Mouse (Mus musculus): ENCODE results near the gene Cnot6.

Gene Cnot6

DNA sequence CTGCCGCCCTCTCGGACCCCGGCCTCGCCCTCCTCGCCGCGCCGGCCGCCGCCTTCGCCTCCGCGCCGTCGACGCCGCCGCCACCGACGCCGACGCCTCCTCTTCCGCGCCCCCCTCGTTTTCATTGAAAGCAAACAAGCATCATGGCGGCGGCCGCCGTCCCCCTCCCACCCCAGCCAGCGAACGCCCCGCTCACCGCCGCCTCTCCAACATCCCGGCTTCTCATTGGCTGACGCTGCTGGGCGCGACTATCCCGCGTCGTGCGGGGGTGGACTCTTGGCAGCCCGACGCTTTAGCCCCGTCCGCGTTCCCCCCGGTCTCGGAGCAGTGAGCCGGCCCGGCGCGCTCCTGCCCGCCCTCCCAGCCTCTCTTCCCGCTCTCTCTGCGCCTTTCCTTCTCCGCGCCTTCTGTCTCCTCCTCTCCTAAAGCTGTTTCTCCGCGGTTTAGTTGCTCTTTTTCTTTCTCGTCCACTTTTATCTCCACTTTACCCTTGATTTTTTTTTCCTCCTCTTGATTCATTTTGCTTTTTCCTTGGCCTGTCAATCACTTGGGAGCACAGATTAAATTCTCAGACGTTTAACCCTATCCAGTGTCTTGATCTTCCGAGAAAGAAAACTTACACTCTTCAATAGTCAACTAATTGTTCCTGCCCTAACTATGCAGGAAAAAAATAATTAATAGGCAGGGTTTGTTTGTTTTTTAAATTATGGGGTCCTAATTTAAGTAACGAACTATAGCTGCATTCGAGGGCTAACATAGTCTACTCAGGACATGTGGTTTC is at the start of gene Cnot6:
Cnot6 (minus strand) TSS at position 169 of the 781 bp plus-strand sequence.
- DNase-seq (ENCODE audit: low spot score in 2 of 2): peak; percentile 95 to 96

GRCm38 (mm10) chr11:49761130-49761529 is 48.6 kb upstream of the Cnot6 start:
- no peak for DNase-seq (ENCODE audit: low spot score in 2 of 2)

GRCm38 (mm10) chr11:49758096-49758495 is 45.6 kb upstream of the Cnot6 start:
- DNase-seq (ENCODE audit: low spot score in 2 of 2): no peak

DNA sequence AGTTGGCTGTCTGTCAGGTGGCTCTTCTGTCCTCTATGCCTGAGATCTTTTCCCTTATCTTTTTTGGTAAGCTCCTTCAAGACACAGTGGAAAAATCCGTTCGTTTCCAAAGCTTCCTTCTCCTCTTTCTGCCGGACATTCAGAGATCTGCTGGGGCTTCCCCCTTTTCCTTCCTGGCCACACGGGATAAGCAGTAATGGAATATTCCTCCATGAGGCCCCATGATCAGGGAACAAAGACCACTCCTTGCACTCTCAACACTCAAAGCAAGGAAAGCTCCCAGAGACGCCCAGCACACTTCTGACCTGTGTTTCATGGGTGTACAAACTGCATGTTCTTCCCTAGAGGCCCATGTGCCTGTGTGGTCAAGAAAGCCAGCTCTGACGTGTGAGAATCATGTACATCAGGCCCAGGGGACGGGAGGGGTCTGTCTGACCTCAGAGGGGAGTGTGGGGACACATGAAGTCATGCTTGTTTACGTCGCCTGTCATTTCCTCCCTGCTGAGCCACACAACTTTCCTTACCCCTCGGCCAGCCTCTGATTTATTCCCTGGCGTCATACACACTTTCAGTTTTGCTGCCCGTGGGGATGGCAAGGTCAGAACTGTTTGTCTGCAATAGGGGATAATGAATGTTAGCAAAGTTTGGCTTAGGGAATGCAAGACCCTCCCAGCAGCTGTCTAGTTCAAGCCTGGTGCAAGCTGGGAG is 42.6 kb upstream of the Cnot6 start:
- DNase-seq (ENCODE audit: low spot score in 2 of 2): no peak

DNA sequence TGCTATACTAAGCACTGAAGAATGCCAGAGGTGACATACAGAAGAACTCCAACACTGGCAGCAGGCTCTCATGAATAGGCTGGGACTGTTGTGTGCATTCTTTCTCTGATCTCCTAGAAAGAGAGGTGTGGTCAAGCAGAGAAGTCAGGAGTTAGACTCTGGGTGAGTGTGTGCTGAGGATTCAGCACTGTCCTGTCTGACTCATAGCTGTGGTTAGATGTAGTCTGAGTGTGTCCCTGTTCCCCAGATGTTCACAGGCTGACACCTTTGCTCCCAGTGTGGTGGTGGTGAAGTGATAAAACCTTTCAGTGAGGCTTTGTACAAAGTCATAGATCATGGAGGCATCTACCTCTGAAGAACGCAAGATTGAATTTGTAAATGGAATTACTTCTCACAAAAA is 34.2 kb upstream of the Cnot6 start:
- DNase-seq (ENCODE audit: low spot score in 2 of 2): no peak

DNA sequence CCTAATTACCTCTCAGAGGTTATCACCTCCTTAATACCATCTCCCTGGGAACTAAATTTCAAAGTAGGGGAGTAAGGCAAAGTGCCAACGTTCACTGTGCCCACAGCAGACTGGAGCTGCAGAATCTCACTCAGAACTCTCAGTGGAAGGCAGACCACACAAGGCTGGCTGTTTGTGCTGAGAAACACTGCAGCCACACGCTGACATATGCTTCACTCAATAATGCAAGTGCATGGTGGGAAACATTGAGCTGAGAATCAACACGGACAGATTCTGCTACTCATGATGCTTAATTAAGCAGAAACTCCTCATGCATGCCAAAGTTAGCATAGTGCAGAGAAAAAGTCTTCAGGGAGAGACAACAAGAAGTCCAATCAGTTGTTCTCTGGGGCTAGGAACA is 33.3 kb upstream of the Cnot6 start:
- no peak for DNase-seq (ENCODE audit: low spot score in 2 of 2)

DNA sequence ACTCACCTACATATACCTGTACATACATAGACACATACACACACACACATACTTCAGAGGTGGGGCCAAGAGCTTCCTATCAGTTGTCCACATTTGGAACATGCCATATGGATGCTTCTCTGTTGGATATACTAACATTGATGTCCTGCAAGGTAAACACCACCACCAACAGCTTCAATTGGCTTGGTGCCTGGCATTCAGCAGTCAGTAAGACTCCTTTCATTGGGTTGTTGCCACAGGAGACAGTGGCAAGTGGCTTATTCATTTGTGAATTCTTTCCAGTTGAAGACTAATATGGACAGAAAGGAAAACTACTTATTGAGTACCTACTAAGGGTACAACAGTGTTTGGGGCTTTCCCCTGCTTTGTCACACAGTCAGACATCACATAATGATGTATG is 32.5 kb upstream of the Cnot6 start:
- no peak for DNase-seq (ENCODE audit: low spot score in 2 of 2)

DNA sequence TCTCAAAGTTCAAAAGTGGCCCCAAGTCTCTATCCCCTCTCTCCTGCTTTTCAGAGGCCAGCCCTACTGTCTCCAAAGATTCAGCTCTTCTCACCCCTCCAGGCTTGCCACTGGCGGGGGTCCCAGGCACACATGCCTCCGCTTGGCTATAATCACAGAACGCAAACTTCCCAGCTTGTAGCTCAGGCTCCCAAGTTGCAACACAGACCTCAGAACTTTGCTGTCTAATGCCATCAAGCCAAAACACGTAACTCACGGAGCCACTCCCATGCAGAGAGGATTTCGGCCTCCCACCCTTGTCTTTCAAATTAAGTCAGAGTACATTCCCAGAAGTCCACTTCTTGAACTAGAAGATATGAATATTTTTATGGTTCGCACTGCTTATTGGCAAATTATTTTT is 31.1 kb upstream of the Cnot6 start:
- no peak for DNase-seq (ENCODE audit: low spot score in 2 of 2)

DNA sequence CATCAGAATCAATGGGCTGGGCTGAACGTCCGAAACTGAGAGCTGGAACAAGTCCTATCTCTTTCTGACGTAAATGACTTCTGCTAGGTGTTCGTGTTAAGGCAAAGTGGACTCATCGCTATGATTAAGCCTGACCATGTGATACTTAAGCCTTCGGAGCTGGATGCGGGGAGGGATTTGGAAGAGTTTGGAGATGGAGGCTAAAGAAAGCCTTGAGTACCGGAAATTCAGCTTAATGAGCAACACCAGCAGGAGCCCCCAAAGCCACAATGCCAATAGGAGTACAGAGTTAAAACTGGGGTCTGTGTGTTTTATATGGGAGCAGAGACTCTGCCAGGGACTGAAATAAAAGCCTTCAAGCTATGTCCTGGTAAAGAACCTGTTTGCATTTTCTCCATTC is 29.7 kb upstream of the Cnot6 start:
- DNase-seq (ENCODE audit: low spot score in 2 of 2): no peak

- no peak for DNase-seq (ENCODE audit: low spot score in 2 of 2)
These were observed 27.3 kb upstream of the Cnot6 start for GRCm38 (mm10) chr11:49739776-49740175.

DNA sequence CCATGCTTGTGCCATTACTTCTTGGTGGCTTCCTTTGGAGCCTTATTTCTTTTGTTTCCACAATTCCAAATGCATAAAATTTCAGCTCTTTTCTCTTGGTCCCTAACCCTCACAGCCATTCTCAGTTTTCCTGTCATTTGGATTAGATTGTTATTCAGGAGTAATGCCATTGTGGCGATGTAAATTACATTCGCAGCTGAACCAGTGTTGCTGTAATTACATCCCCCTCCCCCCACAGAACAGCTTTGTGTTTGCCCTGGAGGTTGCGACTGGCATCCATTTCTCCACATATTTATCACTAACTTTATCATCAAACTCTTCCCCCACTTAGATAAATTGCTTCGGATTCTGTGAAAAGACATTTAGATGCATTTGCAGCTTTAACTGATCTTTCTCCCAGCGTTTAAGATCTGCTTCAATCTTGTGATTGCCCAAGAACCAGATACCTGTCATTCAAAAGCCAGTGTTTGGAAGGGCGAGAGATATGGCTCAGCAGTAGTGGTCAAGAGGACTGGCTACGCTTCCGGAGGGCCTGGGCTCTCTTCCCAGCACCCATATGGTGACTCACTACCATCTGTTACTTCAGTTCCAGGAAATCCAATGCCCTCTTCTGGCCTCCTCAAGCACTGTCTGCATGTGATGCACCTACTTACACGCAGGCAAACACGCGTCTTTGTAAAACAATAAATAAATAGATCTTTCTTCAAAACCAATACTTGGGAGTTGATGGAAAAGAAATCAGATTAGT is 26.3 kb upstream of the Cnot6 start:
- no peak for DNase-seq (ENCODE audit: low spot score in 2 of 2)

- no peak for DNase-seq (ENCODE audit: low spot score in 2 of 2)
These were observed 25.1 kb upstream of the Cnot6 start for GRCm38 (mm10) chr11:49737625-49738024.

GRCm38 (mm10) chr11:49734771-49735170 is 22.2 kb upstream of the Cnot6 start:
- no peak for DNase-seq (ENCODE audit: low spot score in 2 of 2)

DNA sequence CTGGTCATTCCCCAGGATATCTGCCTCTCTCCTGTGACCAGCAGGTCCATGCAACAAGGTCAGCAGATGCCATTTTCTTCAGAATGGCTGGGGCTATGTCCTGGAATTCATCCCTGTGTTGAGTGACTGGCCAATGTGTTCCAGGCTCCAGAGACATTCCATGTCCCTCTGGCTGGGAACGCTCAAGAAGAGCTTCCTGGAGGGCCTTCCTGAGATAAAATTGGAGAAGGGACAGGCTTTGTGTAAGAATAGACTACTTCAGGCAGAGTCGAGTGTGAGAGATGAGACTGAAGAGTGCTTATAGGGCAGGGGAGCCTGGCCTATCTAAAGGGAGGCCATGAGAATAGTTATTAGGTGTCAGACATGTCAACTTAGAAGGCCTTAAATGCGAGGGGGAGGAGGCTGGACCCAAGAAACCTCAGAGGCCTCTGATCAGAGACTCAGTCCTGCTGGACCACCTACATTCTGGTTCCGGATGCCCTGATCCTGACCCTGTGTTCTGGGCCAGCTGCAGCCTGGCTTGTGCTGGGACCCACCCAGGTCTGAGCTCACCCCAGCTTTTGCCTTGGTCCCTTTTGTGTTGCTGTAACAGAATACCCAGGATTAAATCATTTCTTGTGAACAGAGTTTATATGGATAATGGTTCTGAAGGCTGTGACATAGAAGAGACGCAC is 17.9 kb upstream of the Cnot6 start:
- DNase-seq (ENCODE audit: low spot score in 2 of 2): no peak

DNA sequence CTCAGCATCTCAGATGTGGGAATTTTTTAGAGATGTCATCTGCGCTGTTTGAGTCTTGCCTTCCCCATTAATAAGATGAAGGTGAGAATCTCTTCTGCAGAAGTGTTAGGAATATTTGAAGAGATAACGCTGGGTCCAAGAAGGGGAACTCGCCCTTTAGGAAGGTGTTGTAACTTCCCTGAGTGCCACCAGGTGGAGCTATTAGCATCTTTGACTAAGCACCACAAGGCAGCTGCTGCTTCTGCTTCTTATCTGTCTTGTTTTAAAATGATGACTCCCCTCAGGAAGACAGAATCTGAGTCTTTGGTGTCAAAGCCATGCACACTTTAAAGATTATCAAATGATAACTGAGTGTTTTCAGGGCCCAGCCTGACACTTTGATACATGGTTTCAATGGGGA is 15.4 kb upstream of the Cnot6 start:
- DNase-seq (ENCODE audit: low spot score in 2 of 2): peak; percentile 11 to 49

GRCm38 (mm10) chr11:49726800-49727199 is 14.3 kb upstream of the Cnot6 start:
- DNase-seq (ENCODE audit: low spot score in 2 of 2): no peak

DNA sequence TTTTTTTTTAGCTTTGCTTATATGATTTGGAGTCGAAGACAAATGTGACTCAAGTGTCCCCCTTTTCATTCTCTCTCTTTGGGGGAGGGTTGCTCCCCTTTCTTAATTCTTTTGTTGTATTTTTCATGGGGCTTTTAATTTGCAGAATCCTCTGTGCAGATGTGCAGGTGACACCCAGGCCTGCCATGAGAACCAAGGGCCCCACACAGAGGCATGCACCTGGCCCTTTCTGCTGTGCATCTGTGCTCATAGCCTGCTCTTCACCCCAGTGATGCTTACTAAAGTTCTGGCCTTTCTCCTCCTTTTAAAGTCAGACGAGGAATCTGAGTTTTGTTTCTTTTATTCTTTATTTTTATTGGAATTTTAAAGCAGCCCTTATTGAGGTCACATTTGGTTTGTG is 12.2 kb upstream of the Cnot6 start:
- DNase-seq (ENCODE audit: low spot score in 2 of 2): no peak

GRCm38 (mm10) chr11:49723281-49723680 is 10.8 kb upstream of the Cnot6 start:
- no peak for DNase-seq (ENCODE audit: low spot score in 2 of 2)

- DNase-seq (ENCODE audit: low spot score in 2 of 2): no peak
These were observed 10.2 kb upstream of the Cnot6 start for GRCm38 (mm10) chr11:49722692-49723091.

GRCm38 (mm10) chr11:49721358-49721757 is 8.8 kb upstream of the Cnot6 start:
- DNase-seq (ENCODE audit: low spot score in 2 of 2): no peak

GRCm38 (mm10) chr11:49719466-49720151 is 7.1 kb upstream of the Cnot6 start:
- DNase-seq (ENCODE audit: low spot score in 2 of 2): no peak

All from right cerebral cortex, postnatal 36 days (tissue).